12 mouse cellular contexts compared by ENCODE assay signal in genomic region chr6:147075808-147076387, GRCm38 (mm10). TPM values are rescaled to one million over a fixed set of nuclear protein-coding genes. Genes with fewer than 3 reads are reported as not detected.
DNase-seq lines count a peak whose midpoint lies in the region; ATAC-seq and TF ChIP-seq lines count a peak whose summit lies in the region.
"Had no signal": no experiment of that assay in that cellular context is flagged by ENCODE, and none has a peak within 500 bp of the region (broad histone marks: within the 10 kb centered on the region; RNA-seq: fewer than 3 reads in every experiment).

No protein-coding gene starts in this region.

- H3K4me3 ChIP-seq in forebrain, embryonic 11.5 days (ENCODE audit: low read depth, low read length) = no peak overlapping the region
- H3K4me3 ChIP-seq in forebrain, embryonic 10.5 days = no peak overlapping the region
- H3K4me3 ChIP-seq in midbrain, embryonic 16.5 days (ENCODE audit: low read depth, low read length) = no peak overlapping the region
- no peak overlapping the region for H3K4me3 ChIP-seq in midbrain, postnatal 0 days (ENCODE audit: low read depth, low read length)
- no peak overlapping the region for H3K4me3 ChIP-seq in intestine, embryonic 16.5 days (ENCODE audit: low read length)

- H3K4me2 ChIP-seq in forebrain, embryonic 11.5 days (ENCODE audit: low read depth, low read length, severe bottlenecking) = no peak overlapping the region
- H3K4me2 ChIP-seq in midbrain, embryonic 16.5 days (ENCODE audit: low read length) = no peak overlapping the region
- no peak overlapping the region for H3K4me2 ChIP-seq in midbrain, postnatal 0 days (ENCODE audit: low read depth, low read length, poor library complexity, severe bottlenecking)
- no peak overlapping the region for H3K4me2 ChIP-seq in intestine, embryonic 16.5 days (ENCODE audit: low read depth, low read length)

- no peak overlapping the region for H3K27ac ChIP-seq in forebrain, embryonic 11.5 days (ENCODE audit: low read depth, low read length)
- H3K27ac ChIP-seq in forebrain, embryonic 10.5 days = no peak overlapping the region; the same call in 1 of the 2 replicates
- H3K27ac ChIP-seq in midbrain, embryonic 16.5 days (ENCODE audit: low read length) = 0 out of 2 replicates have a peak overlapping the region, but pooled peaks have one; percentile 29
- H3K27ac ChIP-seq in midbrain, postnatal 0 days (ENCODE audit: low read depth, low read length) = no peak overlapping the region
- 0 out of 2 replicates have a peak overlapping the region, but pooled peaks have one; percentile 53 for H3K27ac ChIP-seq in intestine, embryonic 16.5 days (ENCODE audit: low read length)
- H3K27ac ChIP-seq: macrophage had no signal

- DNase-seq in forebrain, embryonic 11.5 days (ENCODE audit: low spot score) = no peak
- no peak for DNase-seq in forebrain, embryonic 10.5 days (ENCODE audit: extremely low spot score, low spot score)
- DNase-seq in midbrain, postnatal 0 days (ENCODE audit: low spot score) = no peak
- DNase-seq in layer of hippocampus, postnatal 10 days (ENCODE audit: low spot score in 2 of 2) = no peak
- no peak for DNase-seq in heart, postnatal 25 days (ENCODE audit: low spot score)
- DNase-seq in cerebellum, adult 11 months = no peak
- DNase-seq: heart, adult 11 months; heart, postnatal 36 days; retina, postnatal 1 day had no signal

- H3K9ac ChIP-seq in forebrain, embryonic 11.5 days (ENCODE audit: low read length) = no peak overlapping the region
- no peak overlapping the region for H3K9ac ChIP-seq in midbrain, embryonic 16.5 days (ENCODE audit: low read depth, low read length)
- no peak overlapping the region for H3K9ac ChIP-seq in midbrain, postnatal 0 days (replicated peaks; ENCODE audit: low read length, poor library complexity, severe bottlenecking)
- no peak overlapping the region for H3K9ac ChIP-seq in intestine, embryonic 16.5 days (ENCODE audit: low read depth, low read length)

- no peaks in the 10 kb centered on the region for H3K4me1 ChIP-seq in forebrain, embryonic 11.5 days (replicated peaks; ENCODE audit: control insufficient read depth, insufficient read depth, low read length)
- no peaks in the 10 kb centered on the region for H3K4me1 ChIP-seq in forebrain, embryonic 10.5 days
- H3K4me1 ChIP-seq in midbrain, embryonic 16.5 days (ENCODE audit: control insufficient read depth, insufficient read depth, low read length) = no peaks in the 10 kb centered on the region
- H3K4me1 ChIP-seq in midbrain, postnatal 0 days (ENCODE audit: insufficient read depth, low read length) = no peaks in the 10 kb centered on the region
- no peaks in the 10 kb centered on the region for H3K4me1 ChIP-seq in intestine, embryonic 16.5 days (ENCODE audit: control insufficient read depth, insufficient read depth, low read length)

- WGBS in forebrain, embryonic 11.5 days = 67% methylated on average over 5 of the region's 5 CpGs
- 77% methylated on average over 5 of the region's 5 CpGs for WGBS in forebrain, embryonic 10.5 days
- 48% methylated on average over 5 of the region's 5 CpGs for WGBS in midbrain, embryonic 16.5 days
- WGBS in midbrain, postnatal 0 days = 33% methylated on average over 5 of the region's 5 CpGs
- WGBS in intestine, embryonic 16.5 days = 43% methylated on average over 5 of the region's 5 CpGs

- TF ChIP-seq CTCF in midbrain, postnatal 0 days (IDR thresholded peaks at IDR 0.05) = no peak

- intact Hi-C loops in heart, postnatal 25 days (cut with DNase I) = no loop called here

- no peaks in the 10 kb centered on the region for H3K27me3 ChIP-seq in forebrain, embryonic 11.5 days (ENCODE audit: control insufficient read depth, insufficient read depth, low read length)
- no peaks in the 10 kb centered on the region for H3K27me3 ChIP-seq in forebrain, embryonic 10.5 days (ENCODE audit: poor library complexity, severe bottlenecking)
- H3K27me3 ChIP-seq in midbrain, embryonic 16.5 days (ENCODE audit: control insufficient read depth, insufficient read depth, low read depth, low read length) = no peaks in the 10 kb centered on the region
- no peaks in the 10 kb centered on the region for H3K27me3 ChIP-seq in midbrain, postnatal 0 days (ENCODE audit: insufficient read depth, low read length)
- H3K27me3 ChIP-seq in intestine, embryonic 16.5 days (replicated peaks; ENCODE audit: control insufficient read depth, insufficient read depth, low read length) = no peaks in the 10 kb centered on the region

- H3K36me3 ChIP-seq in forebrain, embryonic 11.5 days (ENCODE audit: control insufficient read depth, insufficient read depth, low read length) = no peaks in the 10 kb centered on the region
- peaks cover 44% of the 10 kb centered on the region for H3K36me3 ChIP-seq in forebrain, embryonic 10.5 days (replicated peaks)
- peaks cover 6% of the 10 kb centered on the region; the same call in 1 of the 2 replicates for H3K36me3 ChIP-seq in midbrain, embryonic 16.5 days (ENCODE audit: control insufficient read depth, insufficient read depth, low read length)
- H3K36me3 ChIP-seq in midbrain, postnatal 0 days (ENCODE audit: insufficient read depth, low read length) = peaks cover 10% of the 10 kb centered on the region
- no peaks in the 10 kb centered on the region for H3K36me3 ChIP-seq in intestine, embryonic 16.5 days (ENCODE audit: control insufficient read depth, insufficient read depth, low read length)

- peak; percentile 18; the same call in 1 of the 2 replicates for ATAC-seq in forebrain, embryonic 11.5 days (replicated peaks; ENCODE audit: low FRiP score)
- ATAC-seq in midbrain, embryonic 16.5 days = 0 out of 2 replicates have a peak, but pooled peaks have one; percentile 39
- ATAC-seq in midbrain, postnatal 0 days (ENCODE audit: low FRiP score) = no peak
- ATAC-seq in intestine, embryonic 16.5 days = peak; percentile 68

- H3K9me3 ChIP-seq in forebrain, embryonic 11.5 days (ENCODE audit: control insufficient read depth, low read length) = no peaks in the 10 kb centered on the region
- no peaks in the 10 kb centered on the region for H3K9me3 ChIP-seq in forebrain, embryonic 10.5 days
- no peaks in the 10 kb centered on the region for H3K9me3 ChIP-seq in midbrain, embryonic 16.5 days (replicated peaks; ENCODE audit: control insufficient read depth, low read length, poor library complexity, severe bottlenecking)
- no peaks in the 10 kb centered on the region for H3K9me3 ChIP-seq in midbrain, postnatal 0 days (ENCODE audit: low read length)
- H3K9me3 ChIP-seq in intestine, embryonic 16.5 days (ENCODE audit: control insufficient read depth, low read length) = no peaks in the 10 kb centered on the region

RNA-seq across cellular contexts. Expression of gene Mansc4, which starts 10.9 kb away (rescaled TPM):
- polyA plus RNA-seq in forebrain, embryonic 11.5 days (2014; fragmentation: Nextera tagmentation; extraction: Ambion mirVana) = 0.72 and 1.1 TPM in 2 replicates
- polyA plus RNA-seq in forebrain, embryonic 10.5 days (2016; fragmentation: Nextera tagmentation; extraction: Ambion mirVana) = 1.1 and 1.5 TPM in 2 replicates
- polyA plus RNA-seq in midbrain, embryonic 16.5 days (2015; fragmentation: Nextera tagmentation; extraction: Ambion mirVana) = 0.56 and 0.75 TPM in 2 replicates
- total RNA-seq in midbrain, postnatal 0 days (2014; rRNA removed) = 0.57 and 1.9 TPM in 2 replicates
- 1.4 TPM in 2 replicates for polyA plus RNA-seq in midbrain, postnatal 0 days (2015; fragmentation: Nextera tagmentation; extraction: Ambion mirVana)
- polyA plus RNA-seq in intestine, embryonic 16.5 days (2015; fragmentation: Nextera tagmentation; extraction: Ambion mirVana) = 1.5 and 2.3 TPM in 2 replicates
- total RNA-seq in layer of hippocampus, postnatal 10 days (2021) = under 1 TPM in 1 of 2 experiments, not detected in 1; 0.87 TPM
- total RNA-seq in heart, postnatal 25 days (2021) = not detected
- total RNA-seq: heart, postnatal 36 days had no signal
- polyA plus RNA-seq: macrophage had no signal

RNA-seq across cellular contexts. Expression of gene Klhl42, which starts 15.3 kb away (rescaled TPM):
- polyA plus RNA-seq in forebrain, embryonic 11.5 days (2014; fragmentation: Nextera tagmentation; extraction: Ambion mirVana) = 8.4 and 9.0 TPM in 2 replicates
- 4.7 and 5.1 TPM in 2 replicates for polyA plus RNA-seq in forebrain, embryonic 10.5 days (2016; fragmentation: Nextera tagmentation; extraction: Ambion mirVana)
- polyA plus RNA-seq in midbrain, embryonic 16.5 days (2015; fragmentation: Nextera tagmentation; extraction: Ambion mirVana) = 7.2 and 7.7 TPM in 2 replicates
- total RNA-seq in midbrain, postnatal 0 days (2014; rRNA removed) = 26.0 and 32.5 TPM in 2 replicates
- polyA plus RNA-seq in midbrain, postnatal 0 days (2015; fragmentation: Nextera tagmentation; extraction: Ambion mirVana) = 6.4 and 6.5 TPM in 2 replicates
- polyA plus RNA-seq in intestine, embryonic 16.5 days (2015; fragmentation: Nextera tagmentation; extraction: Ambion mirVana) = 4.6 and 5.2 TPM in 2 replicates
- total RNA-seq in layer of hippocampus, postnatal 10 days (2021) = 10 to 100 TPM; 23.5 to 25.7 TPM
- total RNA-seq in heart, postnatal 25 days (2021) = 1 to 10 TPM; 5.4 to 6.7 TPM

RNA-seq across cellular contexts. Expression of gene Mrps35, which starts 33.3 kb away (rescaled TPM):
- polyA plus RNA-seq in forebrain, embryonic 11.5 days (2014; fragmentation: Nextera tagmentation; extraction: Ambion mirVana) = 104 and 108 TPM in 2 replicates
- polyA plus RNA-seq in forebrain, embryonic 10.5 days (2016; fragmentation: Nextera tagmentation; extraction: Ambion mirVana) = 122 and 134 TPM in 2 replicates
- polyA plus RNA-seq in midbrain, embryonic 16.5 days (2015; fragmentation: Nextera tagmentation; extraction: Ambion mirVana) = 66.1 and 67.6 TPM in 2 replicates
- total RNA-seq in midbrain, postnatal 0 days (2014; rRNA removed) = 8.9 and 9.4 TPM in 2 replicates
- polyA plus RNA-seq in midbrain, postnatal 0 days (2015; fragmentation: Nextera tagmentation; extraction: Ambion mirVana) = 61.0 and 72.6 TPM in 2 replicates
- 164 and 182 TPM in 2 replicates for polyA plus RNA-seq in intestine, embryonic 16.5 days (2015; fragmentation: Nextera tagmentation; extraction: Ambion mirVana)
- 10 to 100 TPM; 43.5 to 50.7 TPM for total RNA-seq in layer of hippocampus, postnatal 10 days (2021)
- total RNA-seq in heart, postnatal 25 days (2021) = 100 to 1,000 TPM; 182 to 211 TPM

RNA-seq across cellular contexts. Expression of gene Rep15, which starts 43.5 kb away (rescaled TPM):
- polyA plus RNA-seq in forebrain, embryonic 11.5 days (2014; fragmentation: Nextera tagmentation; extraction: Ambion mirVana) = 1.3 and 1.5 TPM in 2 replicates
- 1.3 TPM in 2 replicates for polyA plus RNA-seq in forebrain, embryonic 10.5 days (2016; fragmentation: Nextera tagmentation; extraction: Ambion mirVana)
- polyA plus RNA-seq in midbrain, embryonic 16.5 days (2015; fragmentation: Nextera tagmentation; extraction: Ambion mirVana) = 0.66 and 0.89 TPM in 2 replicates
- 0.49 and 0.90 TPM in 2 replicates for total RNA-seq in midbrain, postnatal 0 days (2014; rRNA removed)
- 0.59 and 0.83 TPM in 2 replicates for polyA plus RNA-seq in midbrain, postnatal 0 days (2015; fragmentation: Nextera tagmentation; extraction: Ambion mirVana)
- polyA plus RNA-seq in intestine, embryonic 16.5 days (2015; fragmentation: Nextera tagmentation; extraction: Ambion mirVana) = 9.7 and 11.0 TPM in 2 replicates
- 1 to 10 TPM; 2.5 to 2.8 TPM for total RNA-seq in layer of hippocampus, postnatal 10 days (2021)
- total RNA-seq in heart, postnatal 25 days (2021) = 1 to 10 TPM in 1 of 2 experiments, under 1 TPM in 1; 0.56 to 1.1 TPM

Comparison
In these comparisons a context has a peak if more than half of its experiments do, and no peak if none do; other contexts are left out.
1. H3K27ac ChIP-seq: peak in midbrain, embryonic 16.5 days (single experiment) and intestine, embryonic 16.5 days (single experiment); none in forebrain, embryonic 11.5 days (single experiment), forebrain, embryonic 10.5 days (single experiment) and midbrain, postnatal 0 days (single experiment).